Mouse (Mus musculus): ENCODE measurements around the gene Rab34.
A peak's percentile ranks its signal among the peaks of the same experiment; 100 is the strongest.
"Not testable (repeated sequence)": the region's sequence is repeated elsewhere in the genome, so short reads cannot be mapped to it uniquely, and the experiment has no call there.

Gene Rab34

DNA sequence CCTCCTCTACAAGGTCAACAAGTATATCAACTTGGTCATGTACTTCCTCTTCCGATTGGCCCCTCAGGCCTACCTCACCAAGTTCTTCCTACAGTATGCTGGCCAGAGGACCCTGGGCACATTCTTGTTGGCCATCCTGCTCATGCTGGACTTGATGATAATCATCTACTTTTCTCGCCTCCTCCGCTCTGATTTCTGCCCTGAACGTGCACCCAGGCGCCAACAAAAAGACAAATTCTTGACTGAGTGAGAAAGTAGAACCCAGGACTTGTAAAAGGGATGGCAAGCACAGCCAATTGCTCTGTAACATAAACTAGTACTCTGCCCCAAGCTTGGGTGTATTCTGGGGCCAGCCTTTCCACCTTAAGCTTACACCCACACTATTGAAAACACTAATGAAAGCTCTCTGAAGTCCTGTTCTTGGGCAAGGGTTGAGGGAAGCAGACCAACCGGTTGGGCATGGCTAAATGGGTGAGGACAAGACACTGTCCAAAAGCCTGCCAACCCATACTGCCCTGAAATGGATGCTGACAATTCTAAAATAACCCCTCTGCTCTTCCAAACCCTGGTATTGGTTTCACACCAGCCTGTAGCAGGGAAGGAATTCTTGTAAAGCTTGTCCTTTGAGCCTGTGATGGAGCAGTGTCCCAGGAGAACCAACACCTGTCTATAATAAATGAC lies 8.0 kb upstream of the Rab34 start:
- DNase-seq, result no peak

DNA sequence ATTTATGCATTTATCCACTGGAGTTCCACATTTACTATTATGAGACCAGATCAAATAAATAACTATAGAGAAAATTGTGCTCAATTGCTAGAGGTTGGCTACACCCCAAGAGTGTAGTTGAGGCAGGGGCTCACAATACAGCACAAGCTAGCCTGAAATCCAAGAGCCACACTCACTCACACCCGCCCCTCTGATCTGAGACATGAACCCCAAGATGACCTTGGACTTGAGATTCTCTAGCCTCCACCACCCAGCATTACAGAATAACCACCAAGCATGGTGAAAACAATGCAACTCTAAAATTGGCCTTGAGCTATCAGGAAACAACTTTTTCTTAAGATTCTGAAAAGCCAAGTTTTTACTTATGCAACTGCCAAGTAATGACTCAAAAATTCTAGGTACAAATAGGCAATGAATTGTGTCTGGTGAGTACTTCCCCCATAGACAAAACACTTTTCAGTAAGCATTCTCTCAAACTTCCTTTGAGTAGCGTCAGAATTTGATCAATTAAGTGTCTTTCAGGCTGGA lies 6.3 kb upstream of the Rab34 start:
- DNase-seq, result no peak

DNA sequence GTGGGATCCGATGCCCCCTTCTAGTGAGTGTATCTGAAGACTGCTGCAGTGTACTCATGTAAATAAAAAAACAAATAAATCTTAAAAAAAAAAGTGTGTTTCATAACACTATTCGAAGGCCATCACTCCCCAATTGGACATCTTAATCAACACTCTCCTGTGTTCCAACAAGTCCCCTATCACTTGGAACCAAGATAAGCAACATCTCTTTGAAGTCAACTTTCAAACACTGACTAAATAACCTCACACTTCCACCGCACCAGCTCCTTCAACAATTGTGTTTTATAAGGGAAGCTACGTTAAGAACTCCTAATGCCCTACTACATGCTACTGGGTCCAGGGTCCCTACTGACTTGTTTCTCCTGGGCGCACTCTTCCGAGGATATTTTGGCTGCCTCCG lies 5.8 kb upstream of the Rab34 start:
- no peak for DNase-seq

DNA sequence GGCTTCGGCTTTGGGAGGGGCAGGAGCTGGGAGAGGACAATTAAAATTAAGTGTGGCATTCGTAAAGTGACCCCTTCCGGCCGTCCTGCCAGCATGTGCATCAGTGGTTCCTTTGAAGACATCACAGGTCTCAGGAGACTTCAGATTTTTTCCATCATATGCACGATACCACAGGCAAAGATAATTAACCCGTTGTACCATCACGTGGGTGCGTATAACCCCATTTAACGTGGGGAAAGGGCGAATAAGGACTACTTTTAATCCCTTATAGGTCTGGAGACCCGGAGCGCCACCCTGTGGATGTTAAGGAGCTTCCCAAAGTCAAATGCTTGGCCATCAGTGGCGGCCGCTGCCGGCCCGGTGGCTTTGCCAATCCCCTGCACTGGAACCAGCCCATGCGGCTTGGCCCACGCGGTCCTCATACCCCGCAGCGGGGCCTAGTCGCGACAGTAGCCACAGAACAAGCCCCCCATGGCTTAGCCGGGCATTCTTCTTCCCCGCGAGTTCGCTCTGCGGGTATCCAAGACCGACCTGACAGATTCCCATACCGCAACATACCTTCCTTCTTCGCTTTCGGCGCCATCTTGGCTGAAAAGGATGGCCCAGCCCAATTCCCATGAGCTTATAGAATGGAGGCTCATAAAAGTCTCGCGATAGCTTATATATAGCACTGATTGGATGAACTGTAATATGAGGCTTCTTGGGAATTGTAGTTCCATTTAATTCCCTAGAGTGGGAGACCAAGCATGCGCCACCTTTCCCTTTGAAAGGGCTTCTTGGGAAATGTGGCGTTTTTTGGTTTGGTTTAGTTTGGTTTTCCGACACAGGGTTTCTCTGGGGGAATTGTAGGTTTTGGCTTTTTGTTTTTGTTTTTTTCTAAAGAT lies 5.0 kb upstream of the Rab34 start, which contains the start of gene Rpl23a:
Rpl23a (minus strand) TSS at position 624 of the 884 bp plus-strand sequence.
- peak; percentile 83 to 86 for DNase-seq

DNA sequence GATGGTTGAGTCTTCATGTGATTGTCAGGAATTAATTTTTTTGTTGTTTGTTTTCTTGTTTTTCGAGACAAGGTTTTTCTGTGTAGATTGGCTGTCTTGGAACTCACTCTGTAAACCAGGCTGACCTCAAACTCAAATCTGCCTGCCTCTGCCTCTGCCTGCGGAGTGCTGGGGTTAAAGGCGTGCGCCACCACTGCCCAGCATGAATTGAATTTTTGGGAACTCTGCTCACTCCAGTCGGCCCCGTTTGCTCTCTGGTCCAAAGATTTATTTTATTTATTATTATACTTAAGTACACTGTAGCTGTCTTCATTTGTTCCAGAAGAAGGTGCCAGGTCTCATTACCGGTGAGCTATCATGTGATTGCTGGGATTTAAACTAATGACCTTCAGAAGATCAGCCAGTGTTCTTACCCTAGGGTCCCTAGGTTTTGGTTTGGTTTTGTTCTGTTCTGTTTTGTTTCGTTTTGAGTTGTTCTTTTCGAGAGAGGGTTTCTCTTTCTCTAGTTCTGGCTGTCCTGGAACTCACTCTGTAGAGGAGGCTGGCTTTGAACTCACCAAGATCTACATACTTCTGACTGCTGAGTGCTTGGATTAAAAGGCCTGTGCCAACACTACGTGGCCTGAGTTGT lies 4.2 kb upstream of the Rab34 start:
- no peak for DNase-seq

DNA sequence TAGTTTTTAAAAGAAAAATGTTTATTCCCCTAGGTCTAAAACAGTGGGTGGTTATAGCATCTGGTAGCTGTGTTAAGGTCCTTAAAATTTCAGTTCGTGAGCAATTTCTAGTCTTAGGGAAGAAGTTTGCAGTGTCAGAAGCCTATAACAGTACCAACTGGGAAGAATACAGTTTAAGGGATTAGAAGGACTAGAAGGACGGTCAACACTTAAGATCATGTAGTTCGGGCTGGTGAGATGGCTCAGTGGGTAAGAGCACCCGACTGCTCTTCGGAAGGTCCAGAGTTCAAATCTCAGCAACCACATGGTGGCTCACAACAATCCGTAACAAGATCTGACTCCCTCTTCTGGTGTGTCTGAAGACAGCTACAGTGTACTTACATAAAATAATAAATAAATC lies 3.5 kb upstream of the Rab34 start:
- not testable (repeated sequence) for DNase-seq

DNA sequence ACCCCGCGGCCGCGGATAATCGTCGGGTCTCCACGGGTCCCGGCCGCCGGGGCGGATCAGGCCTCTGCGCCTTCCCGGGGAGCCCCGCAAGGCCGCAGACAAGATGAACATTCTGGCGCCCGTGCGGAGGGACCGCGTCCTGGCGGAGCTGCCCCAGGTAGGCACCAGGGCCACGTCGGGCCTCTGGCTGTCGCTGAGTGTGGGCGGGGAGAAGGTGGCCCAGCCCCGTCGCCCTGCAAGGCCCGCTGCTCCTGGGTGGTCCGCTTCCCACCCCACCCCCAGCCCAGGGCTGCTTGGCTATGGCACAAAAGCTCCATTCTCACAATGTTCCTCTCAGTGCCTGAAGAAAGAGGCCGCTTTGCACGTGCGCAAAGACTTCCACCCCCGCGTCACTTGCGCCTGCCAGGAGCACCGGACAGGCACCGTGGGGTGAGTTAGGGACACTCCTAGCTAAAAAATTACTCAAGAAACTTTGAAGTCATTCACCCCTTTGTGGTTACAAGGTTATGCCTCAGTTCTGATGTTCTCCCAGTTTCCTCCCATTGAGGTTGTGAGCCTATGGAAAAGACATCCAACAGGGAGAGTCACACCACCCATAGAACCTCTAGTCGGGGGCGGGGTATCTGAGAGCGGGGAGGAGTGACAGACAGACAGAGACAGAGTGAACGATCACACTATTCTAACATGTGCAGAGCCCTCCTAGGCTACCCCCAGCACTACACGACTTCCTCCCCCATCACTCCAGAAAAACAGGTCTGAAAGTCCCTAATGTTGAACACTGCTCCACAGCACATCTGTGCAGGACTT lies 1.2 kb downstream of the Rab34 start:
- no peak for DNase-seq

DNA sequence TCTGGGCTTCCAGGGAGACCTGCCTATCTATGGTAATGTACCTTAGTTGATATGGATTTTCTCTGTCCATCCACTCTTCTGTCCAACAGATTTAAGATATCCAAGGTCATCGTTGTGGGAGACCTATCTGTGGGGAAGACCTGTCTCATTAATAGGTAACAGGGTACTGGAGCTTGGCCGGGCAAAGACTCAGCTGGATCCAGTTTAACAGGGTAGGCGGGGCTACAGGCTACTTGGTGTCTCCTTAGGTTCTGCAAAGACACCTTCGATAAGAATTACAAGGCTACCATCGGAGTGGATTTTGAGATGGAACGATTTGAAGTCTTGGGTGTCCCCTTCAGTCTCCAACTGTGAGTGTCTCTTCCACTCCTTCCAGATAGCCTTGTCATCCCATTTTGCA lies 1.8 kb downstream of the Rab34 start:
- no peak for DNase-seq

DNA sequence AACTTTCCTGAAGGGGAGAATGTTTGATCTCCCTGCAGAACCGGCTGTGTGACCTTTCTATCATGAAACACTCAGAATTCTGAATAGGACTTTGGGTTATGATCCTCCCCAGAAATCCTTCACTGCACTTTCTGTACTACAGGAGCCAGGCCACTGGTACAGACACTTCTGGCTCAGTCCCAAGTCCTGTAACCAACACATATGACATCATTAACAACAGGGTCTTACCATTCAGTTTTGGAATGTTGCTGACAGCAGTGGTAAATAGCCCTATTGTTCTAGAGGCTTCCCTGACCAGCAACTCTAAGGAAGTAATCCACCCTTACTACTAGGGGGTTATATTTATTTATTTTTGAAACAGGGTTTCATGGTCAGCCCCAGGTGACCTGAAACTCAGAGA lies 4.9 kb downstream of the Rab34 start, which contains the start of gene Proca1:
Proca1 (plus strand) TSS at position 280 of the 400 bp plus-strand sequence.
- no peak for DNase-seq

DNA sequence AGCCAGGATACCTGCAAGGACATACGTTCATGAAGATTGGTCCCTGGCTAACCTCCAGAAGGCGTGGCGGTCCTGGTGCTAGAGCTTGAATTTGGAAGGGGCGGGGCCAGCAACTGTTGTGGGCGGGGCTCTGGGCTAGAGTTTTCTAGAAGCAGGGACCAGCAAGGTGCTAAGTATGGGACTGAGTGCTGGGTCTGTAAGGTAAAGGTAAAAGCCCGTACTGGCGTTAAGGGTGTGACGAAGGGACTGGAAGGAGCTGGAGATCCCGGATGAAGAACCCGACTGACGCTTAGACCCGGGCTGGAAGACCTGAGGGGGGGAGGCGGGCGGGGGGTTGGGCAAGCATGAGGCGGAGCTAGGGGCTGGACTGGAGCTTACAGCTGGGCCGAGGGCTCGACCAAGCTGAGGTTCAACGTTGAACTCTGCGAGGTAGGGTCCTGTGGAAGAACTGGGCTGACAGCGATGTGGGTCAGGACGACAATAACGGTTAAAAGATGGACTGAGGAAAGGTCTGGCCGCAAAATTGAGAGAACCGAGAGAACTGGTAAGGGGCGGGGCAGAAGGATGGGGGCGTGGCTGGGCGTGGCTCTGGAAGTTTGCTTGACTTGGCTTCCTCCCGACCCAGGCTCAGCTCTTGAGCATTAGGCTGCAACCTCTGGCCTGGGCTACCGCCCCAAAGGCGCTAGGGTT lies 6.3 kb downstream of the Rab34 start:
- no peak for DNase-seq

DNA sequence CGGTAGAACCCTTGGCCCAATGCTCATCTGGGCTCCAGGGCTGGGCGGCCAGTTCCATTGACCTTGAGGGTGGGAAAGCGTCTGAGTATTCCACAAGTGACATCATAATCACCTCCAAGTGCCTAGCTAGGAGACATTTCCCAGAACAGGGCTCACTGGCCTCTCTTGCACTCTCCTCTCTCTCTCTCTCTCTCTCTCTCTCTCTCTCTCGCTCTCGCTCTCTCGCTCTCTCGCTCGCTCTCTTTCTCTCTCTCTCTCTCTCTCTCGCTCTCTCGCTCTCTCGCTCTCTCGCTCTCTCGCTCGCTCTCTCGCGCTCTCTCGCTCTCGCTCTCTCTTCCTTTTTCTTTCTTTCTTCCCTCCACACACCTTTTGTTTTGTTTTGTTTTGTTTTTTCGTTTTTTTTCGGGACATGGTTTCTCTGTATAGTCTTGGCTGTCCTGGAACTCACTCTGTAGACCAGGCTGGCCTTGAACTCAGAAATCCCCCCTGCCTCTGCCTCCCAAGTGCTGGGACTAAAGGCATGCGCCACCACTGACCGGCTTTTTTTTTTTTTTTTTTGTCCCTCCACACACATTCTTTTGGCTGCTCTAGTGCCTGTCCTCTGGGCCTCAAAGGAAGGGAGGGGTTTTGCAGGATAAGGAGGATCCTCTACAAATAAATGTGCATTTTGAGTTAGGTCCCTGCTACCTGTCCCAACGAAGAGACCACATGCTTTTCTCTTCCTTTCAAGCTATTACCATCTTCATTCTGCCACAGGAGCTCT lies 7.1 kb downstream of the Rab34 start:
- DNase-seq, result no peak

DNA sequence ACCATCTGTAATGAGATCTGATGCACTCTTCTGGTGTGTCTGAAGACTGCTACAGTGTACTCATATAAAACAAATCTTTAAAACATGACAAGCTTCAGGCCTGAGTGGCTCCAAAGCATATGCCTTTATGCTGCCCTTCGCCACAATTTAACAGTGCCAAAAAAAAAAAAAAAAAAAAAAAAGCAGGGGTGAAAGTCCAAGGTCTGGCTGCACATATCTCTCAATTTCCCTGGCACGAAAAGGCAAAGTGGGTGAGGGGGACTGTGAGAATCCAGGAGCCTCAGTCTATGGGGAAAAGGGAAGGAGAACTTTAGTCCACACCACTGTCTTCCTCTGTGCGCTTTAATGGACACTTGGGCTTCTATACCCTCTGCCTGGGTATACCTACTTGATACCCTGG lies 14.1 kb downstream of the Rab34 start:
- no peak for DNase-seq

DNA sequence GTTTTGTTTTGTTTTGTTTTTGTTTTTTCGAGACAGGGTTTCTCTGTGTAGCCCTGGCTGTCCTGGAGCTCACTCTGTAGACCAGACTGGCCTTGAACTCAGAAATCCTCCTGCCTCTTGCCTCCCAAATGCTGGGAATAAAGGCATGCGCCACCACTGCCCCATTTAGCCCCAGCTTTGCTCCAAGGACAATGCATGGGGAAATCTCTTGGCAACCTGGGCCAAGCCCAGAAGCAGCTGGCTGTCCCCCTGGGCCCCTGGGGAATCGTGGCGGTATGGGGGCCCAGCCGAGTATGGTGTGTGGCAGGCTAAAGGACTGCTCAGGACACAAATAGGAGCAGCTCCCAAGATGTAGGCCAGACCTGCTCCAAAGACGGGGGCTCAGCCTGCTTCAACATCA lies 16.1 kb downstream of the Rab34 start:
- no peak for DNase-seq

DNA sequence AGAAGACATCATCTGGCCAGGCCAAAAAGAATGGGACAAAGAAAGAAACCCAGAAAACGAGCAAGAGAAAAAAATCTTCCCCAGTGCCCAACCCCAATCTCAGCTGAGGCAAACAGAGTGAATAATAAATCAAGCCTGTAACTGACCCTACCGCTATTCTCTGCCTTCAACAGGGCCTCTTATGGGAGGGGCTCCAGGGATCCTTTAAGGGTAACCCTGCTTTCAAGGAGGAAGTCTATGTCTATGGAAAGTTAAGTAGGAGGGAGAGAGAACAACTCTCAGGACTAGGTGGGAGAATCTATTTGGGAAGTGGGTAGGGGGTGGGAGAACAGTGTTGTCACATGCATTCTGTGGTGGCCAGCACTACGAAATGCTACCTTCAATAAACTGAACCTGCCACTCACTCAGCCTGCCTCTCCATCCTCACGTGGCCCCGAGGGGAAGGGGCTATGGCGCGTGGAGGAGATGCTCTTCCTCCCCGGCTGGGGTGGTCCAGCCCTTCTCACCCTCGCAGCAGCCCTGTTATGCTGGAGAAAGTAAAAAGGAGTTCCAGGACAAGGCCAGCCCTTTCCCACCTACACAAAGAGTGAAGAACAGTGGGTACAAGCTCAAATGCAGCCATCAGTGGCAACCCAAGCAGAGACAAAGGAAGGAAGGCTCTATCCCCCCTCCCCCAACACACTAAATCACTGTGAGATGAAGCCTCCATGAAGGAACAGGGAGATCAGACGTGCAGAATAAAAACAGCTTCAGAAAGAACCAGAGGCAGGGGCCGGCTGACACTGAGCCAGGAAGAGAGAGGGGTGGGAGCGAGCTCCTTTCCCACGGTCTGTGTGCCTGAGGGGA lies 17.4 kb downstream of the Rab34 start:
- DNase-seq, result no peak

DNA sequence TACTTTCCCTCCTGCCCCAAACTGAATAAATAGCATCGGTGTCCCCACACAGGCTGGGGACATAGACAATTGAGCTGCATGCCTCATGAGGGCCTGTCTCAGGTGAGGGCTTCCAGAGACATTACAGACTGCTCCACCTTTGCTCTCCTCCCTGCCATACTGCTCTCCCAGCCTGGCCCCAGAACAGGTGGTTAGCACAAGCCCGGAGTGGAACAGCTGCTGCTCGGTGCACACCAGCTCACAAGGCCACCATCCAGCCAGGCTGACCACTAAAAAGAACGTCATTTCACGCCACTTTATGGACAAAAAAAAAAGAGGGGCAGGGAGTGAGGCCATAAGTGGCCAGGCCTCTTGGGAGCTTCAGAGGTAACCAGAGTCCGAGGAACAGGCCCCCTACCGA lies 19.0 kb downstream of the Rab34 start:
- no peak for DNase-seq

DNA sequence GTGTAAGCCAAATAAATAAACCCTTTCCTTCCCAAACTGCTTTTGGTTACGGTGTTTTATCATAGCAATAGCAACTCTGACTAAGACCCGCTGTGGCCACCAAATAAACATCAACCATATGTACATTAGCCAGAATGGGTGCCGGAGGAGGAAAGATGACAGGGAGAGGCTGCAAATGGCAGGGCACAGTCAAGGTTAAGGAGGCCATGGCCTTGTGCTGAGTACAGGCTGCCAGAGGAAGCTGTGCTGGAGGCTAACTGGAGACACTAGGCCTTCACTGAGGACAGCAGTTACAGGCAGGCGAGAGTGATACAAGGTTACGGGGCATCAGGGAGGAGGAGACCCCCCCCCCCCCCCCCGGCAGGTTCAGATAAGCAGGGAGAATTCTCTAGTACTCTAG lies 21.7 kb downstream of the Rab34 start:
- no peak for DNase-seq

DNA sequence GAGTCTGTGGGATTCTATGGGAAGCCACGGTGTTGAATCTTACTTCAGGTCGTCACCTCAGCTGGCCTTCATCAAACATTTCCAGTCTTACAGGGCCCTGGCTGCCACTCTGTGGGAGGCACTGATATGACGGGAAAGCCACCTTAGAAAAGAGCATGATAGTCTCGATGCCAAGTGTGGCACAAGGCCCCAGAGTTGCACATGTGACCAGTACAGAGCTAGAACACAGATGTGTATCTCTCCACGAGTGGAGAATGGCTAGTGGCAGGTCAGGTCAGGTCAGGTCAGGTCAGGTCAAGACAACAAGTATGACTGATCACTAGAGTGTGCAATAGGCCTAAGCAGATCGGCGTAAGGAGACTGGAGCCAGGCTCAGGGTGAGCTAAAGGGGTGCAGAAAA lies 22.4 kb downstream of the Rab34 start:
- no peak for DNase-seq

DNA sequence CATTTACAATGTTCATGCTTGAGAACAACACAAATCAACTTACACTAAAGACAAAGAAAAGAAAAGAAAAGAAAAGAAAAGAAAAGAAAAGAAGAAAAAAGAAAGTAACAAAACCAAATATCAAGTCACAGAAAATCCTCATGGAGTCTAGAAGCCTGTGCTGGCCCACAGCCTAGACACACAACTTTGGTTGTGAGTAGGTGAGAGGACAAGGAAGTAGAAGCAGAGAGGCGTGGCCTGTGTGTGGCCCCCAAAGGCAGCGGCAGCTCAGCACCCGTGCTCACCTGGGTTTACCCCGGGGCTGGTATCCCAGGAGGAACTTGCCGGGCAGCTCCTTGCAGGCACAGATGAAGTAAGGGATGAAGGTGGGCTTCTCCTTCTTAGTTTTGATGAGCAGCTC lies 23.3 kb downstream of the Rab34 start:
- DNase-seq, result no peak

DNA sequence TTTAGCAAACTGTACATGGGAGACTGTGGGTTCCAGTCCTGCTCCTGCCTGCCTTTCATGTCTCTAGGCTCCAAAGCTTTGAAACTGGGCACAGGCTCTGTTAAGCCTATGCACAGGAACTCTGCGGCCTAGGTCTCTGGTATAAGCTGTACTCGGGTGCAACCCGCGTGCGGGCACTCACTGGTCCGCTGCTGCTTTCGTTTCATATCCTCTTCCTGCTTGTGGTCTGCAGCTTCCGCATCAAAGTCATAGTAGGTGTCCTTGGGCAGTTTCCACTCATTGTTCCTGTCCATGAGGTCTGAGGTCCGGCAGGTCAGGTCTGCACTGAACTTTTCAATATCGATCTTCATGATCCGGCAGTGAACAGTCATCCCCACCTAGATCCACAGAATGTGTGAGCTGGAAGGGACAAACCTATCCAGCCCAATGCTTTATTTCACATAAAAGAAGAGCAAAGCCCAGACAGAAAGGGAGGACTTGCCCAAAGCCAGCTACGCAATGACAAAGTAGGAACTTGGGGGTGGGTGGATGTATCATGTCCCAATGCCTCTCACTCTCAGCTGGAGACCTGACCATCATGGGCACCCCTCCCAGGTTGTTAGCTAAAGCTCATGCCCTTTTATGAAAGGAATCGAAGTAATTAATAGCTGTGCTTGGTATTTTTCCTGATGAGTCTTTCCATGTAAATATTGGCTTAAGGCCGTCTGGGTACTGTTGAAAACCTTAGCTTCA lies 25.0 kb downstream of the Rab34 start:
- no peak for DNase-seq
